Mouse (Mus musculus): ENCODE results near the gene Tnik. TPM values are rescaled to one million over a fixed set of nuclear protein-coding genes. Genes with fewer than 3 reads are reported as not detected.

The Tnik gene
- polyA plus RNA-seq, 1 experiment, result 0.21 TPM

DNA sequence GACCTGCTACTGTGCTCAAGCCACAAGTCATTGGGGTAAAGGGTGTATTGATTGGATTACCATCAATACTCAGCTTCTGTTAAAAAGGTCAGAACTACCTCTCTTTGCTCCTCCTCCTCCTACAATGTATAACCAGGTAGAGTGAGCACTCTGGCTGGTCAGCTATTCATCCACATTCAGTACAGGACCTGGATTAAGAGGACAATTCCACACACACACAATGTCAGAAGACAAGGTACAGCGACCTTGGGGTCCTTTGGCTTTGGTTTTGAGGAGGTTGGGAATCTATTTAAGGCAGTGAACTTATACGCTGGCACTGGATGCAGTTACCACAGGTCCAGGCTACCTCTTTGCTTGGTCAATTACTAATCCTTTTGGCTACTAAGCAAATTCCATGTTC is 434.8 kb downstream of the Tnik start, which contains the start of gene Slc2a2:
TSS of gene Slc2a2 (plus strand) at position 107 of the 400 bp plus-strand sequence.
- no peak for TF ChIP-seq MYOD1 (IDR thresholded peaks at IDR 0.05; ENCODE audit: control insufficient read depth, insufficient read length, low read depth)
- no peak for TF ChIP-seq USF1 (IDR thresholded peaks at IDR 0.05; ENCODE audit: low read depth)
- TF ChIP-seq MYOG (IDR thresholded peaks at IDR 0.05; ENCODE audit: control insufficient read depth, extremely low read depth, insufficient read length), result no peak
- TF ChIP-seq CTCF (IDR thresholded peaks at IDR 0.05; ENCODE audit: control insufficient read depth, insufficient read depth, insufficient read length), result no peak
- peaks cover 19% of the 10 kb centered on the region for H3K27me3 ChIP-seq (ENCODE audit: control insufficient read depth, insufficient read depth, insufficient read length)
- H3K36me3 ChIP-seq (ENCODE audit: control insufficient read depth, insufficient read depth), result no peaks in the 10 kb centered on the region
- H3K79me2 ChIP-seq (ENCODE audit: control insufficient read depth, insufficient read depth), result no peaks in the 10 kb centered on the region
- H3K79me3 ChIP-seq (ENCODE audit: low read depth), result no peaks in the 10 kb centered on the region
- H3K4me3 ChIP-seq (ENCODE audit: insufficient read depth, poor library complexity, severe bottlenecking), result no peak within 1 kb of the TSS
- no peak within 1 kb of the TSS for H3ac ChIP-seq (ENCODE audit: control insufficient read depth, insufficient read length, low read depth)

DNA sequence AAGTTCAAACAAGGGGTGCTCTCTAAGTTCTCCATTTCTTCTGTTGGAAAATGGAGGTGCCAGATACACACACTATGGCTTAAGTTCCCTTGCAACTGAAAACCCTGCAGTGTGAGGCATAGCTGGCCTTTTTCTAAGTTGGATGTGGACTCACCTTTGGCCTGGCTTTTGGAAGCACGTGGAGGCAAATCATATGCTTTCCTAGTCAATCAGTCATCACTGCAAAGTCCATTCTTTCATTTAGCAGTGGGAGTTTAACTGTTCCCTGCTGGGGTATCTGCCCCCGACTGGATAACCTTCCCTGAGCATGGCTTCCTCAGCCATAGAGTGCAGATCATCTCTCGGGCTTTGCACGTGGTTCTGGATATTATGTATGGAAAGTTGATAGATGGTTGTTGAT is 436.6 kb downstream of the Tnik start:
- Histone ChIP-seq H3K79me2 (ENCODE audit: control insufficient read depth, insufficient read depth) (no peaks in the 10 kb centered on the region), H3K36me3 (ENCODE audit: control insufficient read depth, insufficient read depth) (no peaks in the 10 kb centered on the region), H3K4me3 (ENCODE audit: insufficient read depth, poor library complexity, severe bottlenecking) (no peak overlapping the region), H3K79me3 (ENCODE audit: low read depth) (no peaks in the 10 kb centered on the region), H3ac (ENCODE audit: control insufficient read depth, insufficient read length, low read depth) (no peak overlapping the region), H3K27me3 (ENCODE audit: control insufficient read depth, insufficient read depth, insufficient read length) (peaks cover 19% of the 10 kb centered on the region)
- TF ChIP-seq MAX (IDR thresholded peaks at IDR 0.05), result no peak
- no peak for TF ChIP-seq CEBPB (IDR thresholded peaks at IDR 0.05; ENCODE audit: low read depth)
- TF ChIP-seq FOSL1 (IDR thresholded peaks at IDR 0.05; ENCODE audit: insufficient read depth, low read length, poor library complexity, severe bottlenecking), result no peak
- TF ChIP-seq CTCF (IDR thresholded peaks at IDR 0.05; ENCODE audit: control insufficient read depth, insufficient read depth, insufficient read length), result no peak

DNA sequence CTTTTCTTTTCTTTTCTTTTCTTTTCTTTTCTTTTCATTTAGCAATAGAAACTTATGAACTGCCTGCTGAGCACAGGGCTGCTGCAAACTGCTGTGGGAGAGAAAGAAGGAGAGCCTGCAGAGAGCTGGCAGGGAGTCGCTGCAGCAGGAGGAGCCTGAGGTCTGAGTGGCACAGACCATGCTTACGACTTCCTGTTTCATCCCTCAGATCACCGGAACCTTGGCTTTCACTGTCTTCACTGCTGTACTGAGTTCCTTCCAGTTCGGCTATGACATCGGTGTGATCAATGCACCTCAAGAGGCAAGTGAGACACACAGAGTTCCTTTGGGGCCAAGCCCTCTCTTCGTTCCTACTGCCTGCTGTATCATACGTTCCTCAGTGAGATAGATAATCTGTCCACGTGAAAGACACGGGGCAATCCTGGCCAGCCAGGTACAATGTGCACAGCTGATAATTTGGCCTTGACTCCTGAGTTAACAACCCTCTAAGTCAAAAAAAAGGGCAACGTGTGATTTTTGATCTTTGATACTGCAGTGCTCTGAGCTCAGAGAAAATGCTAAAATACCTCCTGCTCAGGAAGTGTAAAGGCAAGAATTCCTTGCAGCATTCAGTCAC is 442.6 kb downstream of the Tnik start:
- Histone ChIP-seq H3K4me3 (ENCODE audit: insufficient read depth, poor library complexity, severe bottlenecking) (no peak overlapping the region), H3K79me2 (ENCODE audit: control insufficient read depth, insufficient read depth) (no peaks in the 10 kb centered on the region), H3K79me3 (ENCODE audit: low read depth) (no peaks in the 10 kb centered on the region), H3K36me3 (ENCODE audit: control insufficient read depth, insufficient read depth) (no peaks in the 10 kb centered on the region), H3K27me3 (ENCODE audit: control insufficient read depth, insufficient read depth, insufficient read length) (peaks cover 5% of the 10 kb centered on the region), H3ac (ENCODE audit: control insufficient read depth, insufficient read length, low read depth) (no peak overlapping the region)
- no peak for TF ChIP-seq MAX (IDR thresholded peaks at IDR 0.05)
- TF ChIP-seq MYOD1 (IDR thresholded peaks at IDR 0.05; ENCODE audit: control insufficient read depth, insufficient read length, low read depth), result no peak
- TF ChIP-seq FOSL1 (IDR thresholded peaks at IDR 0.05; ENCODE audit: insufficient read depth, low read length, poor library complexity, severe bottlenecking), result no peak
- TF ChIP-seq CTCF (IDR thresholded peaks at IDR 0.05; ENCODE audit: control insufficient read depth, insufficient read depth, insufficient read length), result no peak
- TF ChIP-seq USF1 (IDR thresholded peaks at IDR 0.05; ENCODE audit: low read depth), result no peak
- no peak for TF ChIP-seq MYOG (IDR thresholded peaks at IDR 0.05; ENCODE audit: control insufficient read depth, extremely low read depth, insufficient read length)
- no peak for TF ChIP-seq CEBPB (IDR thresholded peaks at IDR 0.05; ENCODE audit: low read depth)

DNA sequence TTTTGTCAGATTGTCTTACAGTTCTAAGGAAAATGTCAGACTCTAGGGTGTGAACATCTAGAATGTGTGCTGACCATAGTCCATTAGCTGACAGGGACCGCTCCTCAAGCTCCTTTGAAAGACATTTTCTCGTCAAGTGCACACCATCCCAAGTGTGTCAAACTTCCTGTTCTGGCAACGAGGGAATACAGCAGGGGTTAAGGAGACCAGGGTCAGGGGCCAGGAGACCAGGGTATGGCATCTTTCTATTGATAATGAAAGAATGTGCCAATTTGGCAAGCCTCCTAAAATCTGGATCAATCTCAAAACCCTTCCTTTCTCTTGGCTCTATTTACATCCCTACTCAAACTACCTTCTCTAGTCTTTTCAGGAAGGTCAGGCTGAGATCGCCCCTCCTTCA is 443.7 kb downstream of the Tnik start:
- Histone ChIP-seq H3K36me3 (ENCODE audit: control insufficient read depth, insufficient read depth) (no peaks in the 10 kb centered on the region), H3K4me3 (ENCODE audit: insufficient read depth, poor library complexity, severe bottlenecking) (no peak overlapping the region), H3K79me2 (ENCODE audit: control insufficient read depth, insufficient read depth) (no peaks in the 10 kb centered on the region), H3K79me3 (ENCODE audit: low read depth) (no peaks in the 10 kb centered on the region), H3ac (ENCODE audit: control insufficient read depth, insufficient read length, low read depth) (no peak overlapping the region), H3K27me3 (ENCODE audit: control insufficient read depth, insufficient read depth, insufficient read length) (peaks cover 5% of the 10 kb centered on the region)
- TF ChIP-seq CTCF (IDR thresholded peaks at IDR 0.05; ENCODE audit: control insufficient read depth, insufficient read depth, insufficient read length) (no peak), MAX (IDR thresholded peaks at IDR 0.05) (no peak), MYOD1 (IDR thresholded peaks at IDR 0.05; ENCODE audit: control insufficient read depth, insufficient read length, low read depth) (no peak), FOSL1 (IDR thresholded peaks at IDR 0.05; ENCODE audit: insufficient read depth, low read length, poor library complexity, severe bottlenecking) (no peak), CEBPB (IDR thresholded peaks at IDR 0.05; ENCODE audit: low read depth) (no peak)

DNA sequence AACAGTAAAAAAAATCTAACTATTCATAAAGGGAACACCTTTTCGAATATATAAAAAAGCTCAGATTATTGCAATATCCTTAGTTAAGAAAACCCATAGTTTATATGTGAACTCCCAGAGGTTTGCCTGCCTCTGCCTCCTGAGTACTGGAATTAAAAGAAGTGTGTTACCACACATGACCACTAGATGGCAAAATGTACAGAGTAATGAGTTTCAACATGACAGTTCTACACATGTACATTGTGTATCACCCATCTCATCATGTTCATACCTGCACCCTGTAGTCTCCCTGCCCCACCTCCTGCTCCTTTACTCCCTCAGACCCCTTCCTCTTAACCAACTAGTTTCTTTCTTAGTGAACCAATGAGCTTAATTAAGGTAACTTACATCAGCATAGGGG is 446.7 kb downstream of the Tnik start:
- H3K27me3 ChIP-seq (ENCODE audit: control insufficient read depth, insufficient read depth, insufficient read length), result peaks cover 5% of the 10 kb centered on the region

More for the DNA sequence above, 446.7 kb downstream of the Tnik start:
- Histone ChIP-seq H3K79me3 (ENCODE audit: low read depth) (no peaks in the 10 kb centered on the region), H3K4me3 (ENCODE audit: insufficient read depth, poor library complexity, severe bottlenecking) (no peak overlapping the region), H3K36me3 (ENCODE audit: control insufficient read depth, insufficient read depth) (no peaks in the 10 kb centered on the region), H3K79me2 (ENCODE audit: control insufficient read depth, insufficient read depth) (no peaks in the 10 kb centered on the region), H3ac (ENCODE audit: control insufficient read depth, insufficient read length, low read depth) (no peak overlapping the region)
- no peak for TF ChIP-seq USF1 (IDR thresholded peaks at IDR 0.05; ENCODE audit: low read depth)
- no peak for TF ChIP-seq MAX (IDR thresholded peaks at IDR 0.05)
- no peak for TF ChIP-seq CEBPB (IDR thresholded peaks at IDR 0.05; ENCODE audit: low read depth)
- TF ChIP-seq FOSL1 (IDR thresholded peaks at IDR 0.05; ENCODE audit: insufficient read depth, low read length, poor library complexity, severe bottlenecking), result no peak
- TF ChIP-seq CTCF (IDR thresholded peaks at IDR 0.05; ENCODE audit: control insufficient read depth, insufficient read depth, insufficient read length), result no peak
- no peak for TF ChIP-seq MYOG (IDR thresholded peaks at IDR 0.05; ENCODE audit: control insufficient read depth, extremely low read depth, insufficient read length)
- no peak for TF ChIP-seq MYOD1 (IDR thresholded peaks at IDR 0.05; ENCODE audit: control insufficient read depth, insufficient read length, low read depth)

Data from C2C12 (cell line).